17 mouse cellular contexts compared by ENCODE assay signal in genomic region chr9:106462430-106462800, GRCm38 (mm10). TPM values are rescaled to one million over a fixed set of nuclear protein-coding genes. Genes with fewer than 3 reads are reported as not detected.
"Had no signal": no experiment of that assay in that cellular context is flagged by ENCODE, and none has a peak within 500 bp of the region (broad histone marks: within the 10 kb centered on the region; RNA-seq: fewer than 3 reads in every experiment).

No protein-coding gene starts in this region.

- H3K36me3 ChIP-seq: liver, embryonic 15.5 days had no signal

- DNase-seq: kidney, adult 9 months; kidney, postnatal 10 days; kidney, postnatal 4 days; lung, adult 2 months; lung, postnatal 36 days; thymus, postnatal 4 days had no signal

- H3K9me3 ChIP-seq: limb, embryonic 10.5 days; liver, embryonic 15.5 days; midbrain, embryonic 10.5 days; midbrain, embryonic 15.5 days; neural tube, embryonic 12.5 days had no signal

- ATAC-seq: lung, postnatal 0 days; midbrain, embryonic 15.5 days had no signal

- H3K9ac ChIP-seq: liver, embryonic 15.5 days; midbrain, embryonic 15.5 days; neural tube, embryonic 12.5 days had no signal

- H3K27me3 ChIP-seq: midbrain, embryonic 15.5 days had no signal

- H3K4me2 ChIP-seq: liver, embryonic 11.5 days; liver, embryonic 15.5 days; midbrain, embryonic 15.5 days; neural tube, embryonic 12.5 days had no signal

- H3K4me3 ChIP-seq: left cerebral cortex, adult 2 months; limb, embryonic 10.5 days; liver, embryonic 15.5 days; midbrain, embryonic 15.5 days; neural tube, embryonic 12.5 days had no signal

- H3K27ac ChIP-seq: left cerebral cortex, adult 2 months; limb, embryonic 10.5 days; liver, embryonic 15.5 days; midbrain, embryonic 10.5 days; midbrain, embryonic 15.5 days; neural tube, embryonic 12.5 days; stomach, postnatal 0 days had no signal

RNA-seq across cellular contexts. Expression of gene Gpr62, which starts 3.3 kb away (rescaled TPM):
- total RNA-seq: megakaryocyte, adult 5-6 weeks; neutrophil, adult 5-6 weeks had no signal
- polyA plus RNA-seq: liver, embryonic 15.5 days had no signal
